Mouse (Mus musculus) MEL (cell line): ENCODE results near the gene Ninl. TPM values are rescaled to one million over a fixed set of nuclear protein-coding genes. Genes with fewer than 3 reads are reported as not detected.

ENCODE experiments used
- DNase-seq: peaks from one replicate; pipeline ENCODE4 v3.0.0; 2011; ENCODE audit warnings: low read depth, low spot score
- H3K27ac ChIP-seq: 2 replicates; pipeline ENCODE4 v1.5.1; 2012; ENCODE audit warnings: low read depth, mild to moderate bottlenecking, control low read depth, low read length, moderate library complexity; ENCODE audit not compliant: control insufficient read depth
- H3K27me3 ChIP-seq, 2 experiments: fragments of 150-350 bp in 1 of 2; sonication (generic) in 1 of 2; 2 replicates each; pipeline ENCODE4 v1.6.1; 2012; ENCODE audit warnings: low read length in 2 of 2, mild to moderate bottlenecking in 2 of 2, improper control_type of control experiment in 1 of 2, moderate library complexity in 1 of 2; ENCODE audit not compliant: insufficient read depth in 2 of 2, control insufficient read depth in 1 of 2
- H3K36me3 ChIP-seq, 2 experiments: 2 replicates each; pipeline ENCODE4 v1.6.1; 2012 to 2014; ENCODE audit warnings: low read length in 2 of 2, improper control_type of control experiment in 1 of 2, inconsistent platforms in 1 of 2, mild to moderate bottlenecking in 1 of 2; ENCODE audit not compliant: insufficient read depth in 2 of 2, control insufficient read depth in 1 of 2
- H3K4me1 ChIP-seq, 2 experiments: fragments of 150-350 bp in 1 of 2; sonication (generic) in 1 of 2; 2 replicates each; pipeline ENCODE4 v1.6.1; 2012; ENCODE audit warnings: low read length in 2 of 2, improper control_type of control experiment in 1 of 2, mild to moderate bottlenecking in 1 of 2; ENCODE audit not compliant: insufficient read depth in 2 of 2, control insufficient read depth in 1 of 2
- H3K4me3 ChIP-seq, 2 experiments: fragments of 150-350 bp in 1 of 2; sonication (generic) in 1 of 2; 2 replicates each; pipeline ENCODE4 v1.5.1; 2012; ENCODE audit warnings: low read depth in 2 of 2, low read length in 2 of 2, mild to moderate bottlenecking in 2 of 2, moderate library complexity in 2 of 2, control low read depth in 1 of 2, improper control_type of control experiment in 1 of 2; ENCODE audit not compliant: control insufficient read depth in 1 of 2, insufficient read depth in 1 of 2
- H3K79me2 ChIP-seq: 2 replicates; pipeline ENCODE4 v1.6.1; 2012; ENCODE audit warnings: mild to moderate bottlenecking, low read length, moderate library complexity; ENCODE audit not compliant: control insufficient read depth, poor library complexity, insufficient read depth
- H3K9ac ChIP-seq: 2 replicates; pipeline ENCODE4 v1.6.1; 2012; ENCODE audit warnings: low read depth, mild to moderate bottlenecking, control low read depth, low read length, moderate library complexity; ENCODE audit not compliant: control insufficient read depth, poor library complexity, severe bottlenecking
- H3K9me3 ChIP-seq: fragments of 150-350 bp; sonication (generic); replicated peaks from 2 replicates; pipeline ENCODE4 v1.6.1; 2012; ENCODE audit warnings: mild to moderate bottlenecking, low read length, improper control_type of control experiment, moderate library complexity; ENCODE audit not compliant: insufficient read depth
- CHD1 ChIP-seq: IDR thresholded peaks from 2 replicates; pipeline ENCODE4 v1.6.1; 2012; ENCODE audit warnings: low read depth, mild to moderate bottlenecking, inconsistent platforms, low read length, improper control_type of control experiment
- CHD2 ChIP-seq: IDR thresholded peaks from 2 replicates; pipeline ENCODE4 v1.6.1; 2011; ENCODE audit warnings: low read length, improper control_type of control experiment
- E2F4 ChIP-seq: IDR thresholded peaks from 2 replicates; pipeline ENCODE4 v1.6.1; 2011; ENCODE audit warnings: low read depth, low read length, improper control_type of control experiment, borderline replicate concordance
- EP300 ChIP-seq, 2 experiments: IDR thresholded peaks; 2 replicates each; pipeline ENCODE4 v1.6.1; 2011; ENCODE audit warnings: improper control_type of control experiment in 2 of 2, low read length in 2 of 2, low read depth in 1 of 2, mild to moderate bottlenecking in 1 of 2
- ETS1 ChIP-seq: IDR thresholded peaks from 2 replicates; pipeline ENCODE4 v1.6.1; 2012; ENCODE audit warnings: low read depth, mild to moderate bottlenecking, inconsistent platforms, low read length, improper control_type of control experiment, moderate library complexity
- GABPA ChIP-seq: IDR thresholded peaks from 2 replicates; pipeline ENCODE4 v1.6.1; 2012; ENCODE audit warnings: low read depth, mild to moderate bottlenecking, inconsistent platforms, low read length, improper control_type of control experiment, moderate library complexity
- GATA1 ChIP-seq: IDR thresholded peaks from 2 replicates; pipeline ENCODE4 v1.6.1; 2011; ENCODE audit warnings: low read depth, low read length, improper control_type of control experiment
- HCFC1 ChIP-seq: IDR thresholded peaks from 2 replicates; pipeline ENCODE4 v1.6.1; 2012; ENCODE audit warnings: low read depth, mild to moderate bottlenecking, inconsistent platforms, low read length, improper control_type of control experiment, moderate library complexity
- JUND ChIP-seq: IDR thresholded peaks from 2 replicates; pipeline ENCODE4 v1.6.1; 2011; ENCODE audit warnings: low read depth, mild to moderate bottlenecking, improper control_type of control experiment, low read length
- KAT2A ChIP-seq: conservative IDR thresholded peaks from 2 replicates; pipeline ENCODE4 v1.6.1; 2012; ENCODE audit warnings: low read depth, low read length, improper control_type of control experiment, inconsistent platforms
- MAFK ChIP-seq: IDR thresholded peaks from 2 replicates; pipeline ENCODE4 v1.6.1; 2011; ENCODE audit warnings: low read depth, mild to moderate bottlenecking, low read length, improper control_type of control experiment, borderline replicate concordance
- MAX ChIP-seq: IDR thresholded peaks from 2 replicates; pipeline ENCODE4 v1.6.1; 2011; ENCODE audit warnings: low read length, improper control_type of control experiment
- MAZ ChIP-seq: IDR thresholded peaks from 2 replicates; pipeline ENCODE4 v1.6.1; 2012; ENCODE audit warnings: low read depth, mild to moderate bottlenecking, inconsistent platforms, low read length, improper control_type of control experiment
- MXI1 ChIP-seq: IDR thresholded peaks from 2 replicates; pipeline ENCODE4 v1.6.1; 2011; ENCODE audit warnings: mild to moderate bottlenecking, low read depth, low read length, improper control_type of control experiment
- MYB ChIP-seq: IDR thresholded peaks from 2 replicates; pipeline ENCODE4 v1.6.1; 2011; ENCODE audit warnings: mild to moderate bottlenecking, low read depth, low read length, improper control_type of control experiment
- MYC ChIP-seq: IDR thresholded peaks from 2 replicates; pipeline ENCODE4 v1.6.1; 2011; ENCODE audit warnings: low read depth, mild to moderate bottlenecking, low read length, improper control_type of control experiment, moderate library complexity
- NRF1 ChIP-seq: IDR thresholded peaks from 2 replicates; pipeline ENCODE4 v1.6.1; 2014; ENCODE audit warnings: low read depth, mild to moderate bottlenecking, inconsistent platforms, low read length, improper control_type of control experiment, moderate library complexity; ENCODE audit not compliant: poor library complexity, insufficient read depth, severe bottlenecking
- POLR2A ChIP-seq, 2 experiments: IDR thresholded peaks; 2 replicates each; pipeline ENCODE4 v1.6.1; 2011 to 2012; ENCODE audit warnings: low read length in 2 of 2, mild to moderate bottlenecking in 2 of 2, control low read depth in 1 of 2, improper control_type of control experiment in 1 of 2, low read depth in 1 of 2, moderate library complexity in 1 of 2; ENCODE audit not compliant: control insufficient read depth in 1 of 2, insufficient read depth in 1 of 2, poor library complexity in 1 of 2
- POLR2AphosphoS2 ChIP-seq: IDR thresholded peaks from 2 replicates; pipeline ENCODE4 v1.6.1; 2011; ENCODE audit warnings: low read length, improper control_type of control experiment
- RAD21 ChIP-seq: IDR thresholded peaks from 2 replicates; pipeline ENCODE4 v1.6.1; 2011; ENCODE audit warnings: mild to moderate bottlenecking, low read depth, low read length, improper control_type of control experiment
- RCOR1 ChIP-seq: IDR thresholded peaks from 2 replicates; pipeline ENCODE4 v1.6.1; 2012; ENCODE audit warnings: low read depth, mild to moderate bottlenecking, inconsistent platforms, low read length, improper control_type of control experiment
- SIN3A ChIP-seq: IDR thresholded peaks from 2 replicates; pipeline ENCODE4 v1.6.1; 2012; ENCODE audit warnings: low read length, improper control_type of control experiment, inconsistent platforms
- TAL1 ChIP-seq: IDR thresholded peaks from 2 replicates; pipeline ENCODE4 v1.6.1; 2012; ENCODE audit warnings: mild to moderate bottlenecking, inconsistent platforms, low read length, moderate library complexity, mixed read lengths
- TCF12 ChIP-seq: IDR thresholded peaks from 2 replicates; pipeline ENCODE4 v1.6.1; 2014; ENCODE audit warnings: low read depth, mild to moderate bottlenecking, inconsistent platforms, low read length, improper control_type of control experiment, moderate library complexity
- USF2 ChIP-seq, 2 experiments: IDR thresholded peaks; 2 replicates each; pipeline ENCODE4 v1.6.1; 2011 to 2012; ENCODE audit warnings: improper control_type of control experiment in 2 of 2, low read length in 2 of 2, borderline replicate concordance in 1 of 2, inconsistent platforms in 1 of 2, low read depth in 1 of 2, mild to moderate bottlenecking in 1 of 2; ENCODE audit not compliant: insufficient read depth in 1 of 2
- ZKSCAN1 ChIP-seq: IDR thresholded peaks from 2 replicates; pipeline ENCODE4 v1.6.1; 2012; ENCODE audit warnings: low read depth, mild to moderate bottlenecking, inconsistent platforms, low read length, improper control_type of control experiment, moderate library complexity
- ZMIZ1 ChIP-seq: IDR thresholded peaks from 2 replicates; pipeline ENCODE4 v1.6.1; 2012; ENCODE audit warnings: low read depth, mild to moderate bottlenecking, inconsistent platforms, low read length, improper control_type of control experiment, moderate library complexity
- ZNF384 ChIP-seq: IDR thresholded peaks from 2 replicates; pipeline ENCODE4 v1.6.1; 2012; ENCODE audit warnings: low read depth, mild to moderate bottlenecking, inconsistent platforms, low read length, improper control_type of control experiment
- polyA plus RNA-seq, 2 experiments: library from polyadenylated mRNA; stranded (reverse) in 1 of 2; unstranded in 1 of 2; fragments of >175 nt in 1 of 2; fragments of >200 nt in 1 of 2; gene quantifications; 2 replicates each; pipeline versions ENCODE4 v1.2.1 to v1.2.4; 2012; ENCODE audit warnings: low replicate concordance in 2 of 2, low read depth in 1 of 2; ENCODE audit not compliant: insufficient read length in 2 of 2, insufficient read depth in 1 of 2, missing spikeins in 1 of 2
- total RNA-seq: library from RNA; depleted of rRNA; stranded (reverse); fragments of 300-350 nt; gene quantifications from 2 replicates; pipeline ENCODE4 v1.2.3, GENCODE M21; 2012

The Ninl gene
- total and polyA plus RNA-seq, 3 experiments: 9.8 to 16.8 TPM; not detected in 1

DNA sequence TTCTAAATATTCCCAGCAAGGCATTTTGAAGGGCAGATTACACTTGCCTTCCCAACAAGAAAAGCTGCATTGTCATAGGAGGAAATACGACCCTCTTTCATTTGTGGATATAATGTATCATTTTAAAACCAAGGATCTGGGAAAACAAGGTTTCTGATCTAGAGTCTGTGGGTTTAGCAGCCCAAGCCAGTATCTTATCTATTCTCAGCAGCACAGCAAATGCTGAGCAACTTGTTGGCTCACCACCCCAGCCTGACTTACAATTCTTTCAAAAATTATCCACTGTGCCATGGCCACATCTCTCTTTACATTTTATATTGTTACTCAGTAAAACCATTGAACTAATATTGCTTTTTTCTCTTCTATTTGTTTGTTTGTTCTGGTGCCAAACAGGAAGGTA is 27.9 kb downstream of the Ninl start:
- peaks cover 15% of the 10 kb centered on the region for H3K79me2 ChIP-seq
- no peak; the same call in 1 of the 2 replicates for TF ChIP-seq MAX
- TF ChIP-seq USF2 (IDR thresholded peaks at IDR 0.05; ENCODE audit: borderline replicate concordance in 1 of 2, insufficient read depth in 1 of 2, low read depth in 1 of 2, low read length in 2 of 2): no peak
- no peak for TF ChIP-seq NRF1
- TF ChIP-seq ZKSCAN1: no peak
- peak; percentile 92 to 97 for TF ChIP-seq EP300 (IDR thresholded peaks at IDR 0.05; ENCODE audit: low read depth in 1 of 2, low read length in 2 of 2)
- peak; percentile 80 for TF ChIP-seq ETS1
- TF ChIP-seq ZMIZ1: no peak
- no peak for TF ChIP-seq KAT2A
- TF ChIP-seq RAD21: no peak
- peak; percentile 44; the same call in 1 of the 2 replicates for TF ChIP-seq HCFC1
- no peak for TF ChIP-seq POLR2AphosphoS2
- TF ChIP-seq MAFK: peak; percentile 59; the same call in 1 of the 2 replicates
- TF ChIP-seq MXI1: peak; percentile 67
- TF ChIP-seq MAZ: peak; percentile 60; the same call in 1 of the 2 replicates
- TF ChIP-seq CHD1: no peak
- TF ChIP-seq RCOR1: peak; percentile 93
- TF ChIP-seq MYB: 0 out of 2 replicates have a peak, but pooled peaks have one; percentile 31
- no peak for TF ChIP-seq CHD2
- TF ChIP-seq GABPA: no peak
- TF ChIP-seq MYC: no peak; the same call in 1 of the 2 replicates
- peak; percentile 95 for TF ChIP-seq TCF12
- peak; percentile 29; the same call in 1 of the 2 replicates for TF ChIP-seq ZNF384
- TF ChIP-seq TAL1: peak; percentile 90
- peak; percentile 77 for TF ChIP-seq SIN3A
- TF ChIP-seq GATA1: peak; percentile 98
- TF ChIP-seq JUND: no peak
- no peak for TF ChIP-seq POLR2A (IDR thresholded peaks at IDR 0.05; ENCODE audit: control insufficient read depth in 1 of 2, insufficient read depth in 1 of 2, low read depth in 1 of 2, low read length in 2 of 2, poor library complexity in 1 of 2)
- no peak for TF ChIP-seq E2F4
- peaks cover 27 to 30% of the 10 kb centered on the region in 2 experiments for H3K4me1 ChIP-seq
- peaks cover 0 to 30% of the 10 kb centered on the region in 2 experiments; a peak in 2 of 4 replicates for H3K36me3 ChIP-seq
- H3K4me3 ChIP-seq: peak overlapping the region; percentile 8 to 44; a peak in 2 of 4 replicates
- peak overlapping the region; percentile 73 for H3K27ac ChIP-seq
- no peak overlapping the region for H3K9ac ChIP-seq
- no peaks in the 10 kb centered on the region for H3K27me3 ChIP-seq
- DNase-seq: peak; percentile 79
- no peaks in the 10 kb centered on the region for H3K9me3 ChIP-seq
